Mouse (Mus musculus): Measurements from ENCODE around the gene Gm8356. TPM values are rescaled to one million over a fixed set of nuclear protein-coding genes. Genes with fewer than 3 reads are reported as not detected.
"Not testable (repeated sequence)": the region's sequence is repeated elsewhere in the genome, so short reads cannot be mapped to it uniquely, and the experiment has no call there.

Gm8356 gene
- not detected in 2 replicates for polyA plus RNA-seq (2014; fragmentation: Nextera tagmentation; extraction: Ambion mirVana)

DNA sequence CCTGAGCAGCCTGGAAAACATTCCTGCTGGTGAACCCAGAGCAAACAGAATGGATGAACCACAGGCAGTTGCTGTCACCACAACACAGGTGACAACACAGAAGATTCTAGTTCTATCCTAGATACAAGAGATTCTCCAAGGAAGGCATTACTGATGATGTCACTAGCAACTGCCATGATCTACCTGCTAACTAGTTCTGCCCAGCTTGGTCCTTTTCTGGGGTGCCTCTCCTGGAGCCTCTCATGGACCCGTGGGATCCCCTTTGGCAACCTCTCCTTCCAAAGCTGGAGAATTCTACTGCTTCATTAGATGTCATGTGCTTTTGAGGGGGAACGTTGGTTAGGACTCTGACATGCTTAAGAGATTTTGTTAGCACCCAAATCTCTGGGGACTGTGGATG lies at the start of gene Gm8356:
Gene Gm8356 (minus strand): TSS at position 101 of the 400 bp plus-strand sequence.
- not testable (repeated sequence) for H3K27ac ChIP-seq (replicated peaks; ENCODE audit: low read depth, low read length); ATAC-seq (ENCODE audit: low read depth); H3K4me1 ChIP-seq (ENCODE audit: control insufficient read depth, insufficient read depth, low read length); H3K9me3 ChIP-seq (ENCODE audit: control insufficient read depth, low read length); H3K9ac ChIP-seq (ENCODE audit: low read depth, low read length); H3K4me3 ChIP-seq (ENCODE audit: low read depth, low read length); DNase-seq (ENCODE audit: low spot score); H3K36me3 ChIP-seq (ENCODE audit: control insufficient read depth, insufficient read depth, low read length); H3K27me3 ChIP-seq (replicated peaks; ENCODE audit: control insufficient read depth, insufficient read depth, low read length); H3K4me2 ChIP-seq (ENCODE audit: low read depth, low read length)
- WGBS = no CpG with 5 or more reads among the region's 2 CpGs

DNA sequence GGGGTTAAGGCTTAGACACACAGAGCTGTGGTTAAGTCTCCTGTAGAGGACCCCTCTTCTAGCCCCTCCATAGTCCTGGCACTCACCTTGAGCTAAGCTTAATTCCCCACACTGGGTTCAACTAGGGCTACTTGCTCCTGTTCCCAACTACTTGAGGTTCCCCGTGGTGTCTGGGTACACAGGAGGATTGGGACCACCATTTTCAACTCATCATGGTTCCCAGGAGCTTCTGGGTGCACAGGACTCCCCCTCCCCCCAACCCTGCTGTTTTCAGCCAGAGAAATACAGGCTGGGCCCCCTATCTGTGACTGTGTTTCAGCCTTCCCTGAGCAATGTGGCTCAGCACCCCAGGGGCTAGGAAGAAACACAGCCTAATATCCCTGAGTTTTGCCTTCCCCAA lies 50.8 kb downstream of the Gm8356 start:
- H3K9ac ChIP-seq (ENCODE audit: low read depth, low read length); ATAC-seq (ENCODE audit: low read depth); H3K4me2 ChIP-seq (ENCODE audit: low read depth, low read length); H3K4me1 ChIP-seq (ENCODE audit: control insufficient read depth, insufficient read depth, low read length); H3K9me3 ChIP-seq (ENCODE audit: control insufficient read depth, low read length); DNase-seq (ENCODE audit: low spot score); H3K36me3 ChIP-seq (ENCODE audit: control insufficient read depth, insufficient read depth, low read length); H3K4me3 ChIP-seq (ENCODE audit: low read depth, low read length); H3K27ac ChIP-seq (replicated peaks; ENCODE audit: low read depth, low read length); H3K27me3 ChIP-seq (replicated peaks; ENCODE audit: control insufficient read depth, insufficient read depth, low read length): not testable (repeated sequence)
- WGBS = 33% methylated on average over 1 of the region's 1 CpGs

DNA sequence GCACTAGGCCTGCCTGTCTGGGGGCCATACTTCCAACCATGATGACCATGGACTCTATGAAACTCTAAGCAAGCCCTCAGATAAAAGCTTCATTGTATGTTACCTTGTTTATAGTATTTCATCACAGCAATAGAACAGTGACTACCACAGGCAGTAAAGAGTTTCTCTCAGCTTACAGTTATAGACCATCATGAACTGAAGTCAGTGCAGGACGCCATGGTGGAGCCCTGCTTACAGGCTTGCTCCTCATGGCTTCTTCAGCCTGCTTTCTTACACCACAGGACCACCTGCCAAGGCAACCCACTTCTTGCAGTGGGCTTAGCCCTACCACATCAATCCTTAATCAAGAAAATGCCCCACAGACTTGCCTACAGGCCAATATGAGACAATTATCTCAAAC lies 51.5 kb downstream of the Gm8356 start:
- not testable (repeated sequence) for H3K27ac ChIP-seq (replicated peaks; ENCODE audit: low read depth, low read length); H3K9ac ChIP-seq (ENCODE audit: low read depth, low read length); H3K36me3 ChIP-seq (ENCODE audit: control insufficient read depth, insufficient read depth, low read length); H3K4me2 ChIP-seq (ENCODE audit: low read depth, low read length); ATAC-seq (ENCODE audit: low read depth); H3K27me3 ChIP-seq (replicated peaks; ENCODE audit: control insufficient read depth, insufficient read depth, low read length); H3K4me3 ChIP-seq (ENCODE audit: low read depth, low read length); H3K4me1 ChIP-seq (ENCODE audit: control insufficient read depth, insufficient read depth, low read length); DNase-seq (ENCODE audit: low spot score); H3K9me3 ChIP-seq (ENCODE audit: control insufficient read depth, low read length)
- WGBS = no CpG with 5 or more reads among the region's 1 CpGs

DNA sequence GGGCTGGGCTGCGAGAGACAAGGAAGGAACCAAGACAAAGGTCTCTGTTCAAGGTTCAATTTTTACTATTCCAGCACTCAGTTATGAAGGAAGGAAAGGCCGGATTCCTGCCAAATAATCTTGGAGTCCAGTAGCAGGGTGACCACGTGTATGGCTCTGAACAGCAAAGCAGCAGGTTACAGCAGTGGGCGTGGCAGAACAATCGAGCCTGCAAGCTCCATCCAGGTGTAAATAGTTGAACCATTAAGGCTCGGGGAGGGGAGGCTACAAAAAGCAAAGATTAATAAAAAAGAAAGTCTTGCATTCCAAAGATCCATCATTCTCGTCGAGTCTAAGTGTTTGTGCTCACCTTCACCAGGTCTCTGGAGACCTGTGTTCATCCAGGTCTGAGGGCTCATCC lies 55.0 kb downstream of the Gm8356 start:
- H3K4me3 ChIP-seq (ENCODE audit: low read depth, low read length); H3K27me3 ChIP-seq (replicated peaks; ENCODE audit: control insufficient read depth, insufficient read depth, low read length); ATAC-seq (ENCODE audit: low read depth); DNase-seq (ENCODE audit: low spot score); H3K36me3 ChIP-seq (ENCODE audit: control insufficient read depth, insufficient read depth, low read length); H3K4me1 ChIP-seq (ENCODE audit: control insufficient read depth, insufficient read depth, low read length); H3K9me3 ChIP-seq (ENCODE audit: control insufficient read depth, low read length); H3K9ac ChIP-seq (ENCODE audit: low read depth, low read length); H3K27ac ChIP-seq (replicated peaks; ENCODE audit: low read depth, low read length); H3K4me2 ChIP-seq (ENCODE audit: low read depth, low read length): not testable (repeated sequence)
- WGBS = 78% methylated on average over 7 of the region's 8 CpGs

Other genes with a start within 250 kb of the Gm8356 start
- not detected in 2 replicates for gene Gm21103, start 232.4 kb downstream of the Gm8356 start, polyA plus RNA-seq (2014; fragmentation: Nextera tagmentation; extraction: Ambion mirVana)
- gene Gm3618, start 193.6 kb downstream of the Gm8356 start, polyA plus RNA-seq (2014; fragmentation: Nextera tagmentation; extraction: Ambion mirVana) = not detected in 2 replicates
- not detected in 2 replicates for gene Gm16440, start 147.0 kb downstream of the Gm8356 start, polyA plus RNA-seq (2014; fragmentation: Nextera tagmentation; extraction: Ambion mirVana)
- gene Gm3591, start 124.8 kb downstream of the Gm8356 start, polyA plus RNA-seq (2014; fragmentation: Nextera tagmentation; extraction: Ambion mirVana) = 0.18 TPM in 1 of 2 replicates, not detected in the other
- not detected in 2 replicates for gene Gm3594, start 92.7 kb downstream of the Gm8356 start, polyA plus RNA-seq (2014; fragmentation: Nextera tagmentation; extraction: Ambion mirVana)
- not detected in 2 replicates for gene Gm3629, start 53.3 kb upstream of the Gm8356 start, polyA plus RNA-seq (2014; fragmentation: Nextera tagmentation; extraction: Ambion mirVana)
- gene Gm3460, start 85.1 kb upstream of the Gm8356 start, polyA plus RNA-seq (2014; fragmentation: Nextera tagmentation; extraction: Ambion mirVana) = not detected in 2 replicates
- gene Gm10251, start 146.9 kb upstream of the Gm8356 start, polyA plus RNA-seq (2014; fragmentation: Nextera tagmentation; extraction: Ambion mirVana) = not detected in 2 replicates
- not detected in 2 replicates for gene Gm8050, start 183.0 kb upstream of the Gm8356 start, polyA plus RNA-seq (2014; fragmentation: Nextera tagmentation; extraction: Ambion mirVana)
- 4.5 and 4.8 TPM in 2 replicates for gene Gm3636, start 205.0 kb upstream of the Gm8356 start, polyA plus RNA-seq (2014; fragmentation: Nextera tagmentation; extraction: Ambion mirVana)
- not detected in 2 replicates for gene Gm8362, start 237.1 kb upstream of the Gm8356 start, polyA plus RNA-seq (2014; fragmentation: Nextera tagmentation; extraction: Ambion mirVana)